In the genomic region with DNA sequence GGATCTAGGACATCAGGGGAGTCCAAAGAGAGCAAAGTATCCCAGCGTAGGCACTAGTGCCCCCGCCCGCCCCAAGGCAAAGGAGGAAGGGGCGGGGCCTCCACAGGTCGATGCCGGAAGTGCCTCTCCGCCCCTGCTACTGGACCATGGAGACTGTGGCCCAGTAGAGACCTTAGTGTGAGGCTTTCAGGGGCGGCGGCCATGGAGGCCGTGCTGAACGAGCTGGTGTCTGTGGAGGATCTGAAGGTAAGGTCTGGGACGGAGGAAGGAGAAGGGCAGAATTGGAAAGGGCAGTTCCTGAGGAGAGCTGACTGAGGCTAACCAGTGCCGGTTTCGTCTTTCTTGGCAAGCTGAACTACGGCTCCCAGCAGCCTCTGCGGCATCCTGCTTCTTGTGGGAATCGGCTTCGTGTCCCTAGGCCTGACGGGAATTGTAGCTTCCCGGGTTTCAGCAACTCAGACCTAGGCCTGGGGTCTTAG, we compare ENCODE assay signal across 8 mouse cellular contexts. TPM values are rescaled to one million over a fixed set of nuclear protein-coding genes. Genes with fewer than 3 reads are reported as not detected.
DNase-seq lines count a peak whose midpoint lies in the region; ATAC-seq lines count a peak whose summit lies in the region.

No protein-coding gene starts in this region.

- H3K27me3 ChIP-seq in heart, embryonic 13.5 days (replicated peaks): no peaks in the 10 kb centered on the region
- H3K27me3 ChIP-seq in liver, embryonic 12.5 days (replicated peaks): no peaks in the 10 kb centered on the region
- no peaks in the 10 kb centered on the region for H3K27me3 ChIP-seq in stomach, embryonic 15.5 days (replicated peaks)

- H3K4me1 ChIP-seq in heart, embryonic 13.5 days: peaks cover 47% of the 10 kb centered on the region
- H3K4me1 ChIP-seq in liver, embryonic 12.5 days: peaks cover 54% of the 10 kb centered on the region
- H3K4me1 ChIP-seq in stomach, embryonic 15.5 days: peaks cover 37% of the 10 kb centered on the region

- peaks cover 43% of the 10 kb centered on the region for H3K36me3 ChIP-seq in heart, embryonic 13.5 days
- peaks cover 39% of the 10 kb centered on the region for H3K36me3 ChIP-seq in liver, embryonic 12.5 days
- H3K36me3 ChIP-seq in stomach, embryonic 15.5 days: peaks cover 23% of the 10 kb centered on the region

- peak overlapping the region; percentile 78 for H3K4me3 ChIP-seq in heart, embryonic 13.5 days
- peak overlapping the region; percentile 66 for H3K4me3 ChIP-seq in liver, embryonic 12.5 days
- H3K4me3 ChIP-seq in stomach, embryonic 15.5 days (replicated peaks): peak overlapping the region; percentile 63

- H3K27ac ChIP-seq in heart, embryonic 13.5 days (replicated peaks): peak overlapping the region; percentile 85
- H3K27ac ChIP-seq in liver, embryonic 12.5 days: peak overlapping the region; percentile 90
- H3K27ac ChIP-seq in stomach, embryonic 15.5 days: peak overlapping the region; percentile 82

- peak; percentile 87 for ATAC-seq in erythroid progenitor cell, adult 5-6 weeks (replicated peaks; ENCODE audit: low FRiP score, poor library complexity, severe bottlenecking)
- peak; percentile 84 for ATAC-seq in heart, embryonic 13.5 days (ENCODE audit: extremely low read depth, insufficient number of reproducible peaks, low FRiP score, low TSS enrichment)
- peak; percentile 85 for ATAC-seq in liver, embryonic 12.5 days
- peak; percentile 83 for ATAC-seq in stomach, embryonic 15.5 days (ENCODE audit: insufficient read depth, low FRiP score, low read depth)

- H3K9me3 ChIP-seq in heart, embryonic 13.5 days: no peaks in the 10 kb centered on the region
- no peaks in the 10 kb centered on the region for H3K9me3 ChIP-seq in liver, embryonic 12.5 days (replicated peaks)
- no peaks in the 10 kb centered on the region for H3K9me3 ChIP-seq in stomach, embryonic 15.5 days

- H3K4me2 ChIP-seq in heart, embryonic 13.5 days: peak overlapping the region; percentile 91
- H3K4me2 ChIP-seq in liver, embryonic 12.5 days: peak overlapping the region; percentile 69
- peak overlapping the region; percentile 69 for H3K4me2 ChIP-seq in stomach, embryonic 15.5 days

- DNase-seq in CD4-positive helper T cell, adult 2 months (ENCODE audit: low read depth, low spot score): peak; percentile 89
- peak; percentile 92 for DNase-seq in brain, embryonic 18.5 days (ENCODE audit: low read depth, low spot score)
- peak; percentile 94 for DNase-seq in kidney, postnatal 10 days
- peak; percentile 87 to 88 for DNase-seq in natural killer cell, adult 2 months (ENCODE audit: low spot score in 2 of 2)

- WGBS in heart, embryonic 13.5 days: 0% methylated on average over 20 of the region's 20 CpGs
- under 1% methylated on average over 20 of the region's 20 CpGs for WGBS in liver, embryonic 12.5 days (ENCODE audit: insufficient replicate concordance)
- WGBS in stomach, embryonic 15.5 days: 0% methylated on average over 20 of the region's 20 CpGs

- H3K9ac ChIP-seq in heart, embryonic 13.5 days: peak overlapping the region; percentile 93
- H3K9ac ChIP-seq in liver, embryonic 12.5 days: peak overlapping the region; percentile 76
- H3K9ac ChIP-seq in stomach, embryonic 15.5 days: peak overlapping the region; percentile 43

RNA-seq across cellular contexts. Expression of a gene that starts 4.4 kb away (rescaled TPM):
- total RNA-seq in erythroid progenitor cell, adult 5-6 weeks (2015; ENCODE audit: low replicate concordance): 8.3 and 13.0 TPM in 2 replicates
- total RNA-seq in erythroid progenitor cell, adult 5-6 weeks (2017; ENCODE audit: low replicate concordance): 4.2 and 4.5 TPM in 2 replicates
- 3.8 and 4.3 TPM in 2 replicates for polyA plus RNA-seq in heart, embryonic 13.5 days (2015; fragmentation: Nextera tagmentation; extraction: Ambion mirVana)
- 2.2 TPM in 2 replicates for polyA plus RNA-seq in liver, embryonic 12.5 days (2016; fragmentation: Nextera tagmentation; extraction: Ambion mirVana)
- 8.9 and 10.8 TPM in 2 replicates for polyA plus RNA-seq in stomach, embryonic 15.5 days (2015; fragmentation: Nextera tagmentation; extraction: Ambion mirVana)

RNA-seq across cellular contexts. Expression of a gene that starts 8.9 kb away (rescaled TPM):
- total RNA-seq in erythroid progenitor cell, adult 5-6 weeks (2015; ENCODE audit: low replicate concordance): 149 and 151 TPM in 2 replicates
- total RNA-seq in erythroid progenitor cell, adult 5-6 weeks (2017; ENCODE audit: low replicate concordance): 75.7 and 75.9 TPM in 2 replicates
- polyA plus RNA-seq in heart, embryonic 13.5 days (2015; fragmentation: Nextera tagmentation; extraction: Ambion mirVana): 249 and 252 TPM in 2 replicates
- 210 and 211 TPM in 2 replicates for polyA plus RNA-seq in liver, embryonic 12.5 days (2016; fragmentation: Nextera tagmentation; extraction: Ambion mirVana)
- polyA plus RNA-seq in stomach, embryonic 15.5 days (2015; fragmentation: Nextera tagmentation; extraction: Ambion mirVana): 246 and 259 TPM in 2 replicates

RNA-seq across cellular contexts. Expression of a gene that starts 24.8 kb away (rescaled TPM):
- total RNA-seq in erythroid progenitor cell, adult 5-6 weeks (2015; ENCODE audit: low replicate concordance): 9.7 and 10.1 TPM in 2 replicates
- total RNA-seq in erythroid progenitor cell, adult 5-6 weeks (2017; ENCODE audit: low replicate concordance): 6.0 and 12.1 TPM in 2 replicates
- polyA plus RNA-seq in heart, embryonic 13.5 days (2015; fragmentation: Nextera tagmentation; extraction: Ambion mirVana): 43.2 and 45.6 TPM in 2 replicates
- 17.3 and 22.1 TPM in 2 replicates for polyA plus RNA-seq in liver, embryonic 12.5 days (2016; fragmentation: Nextera tagmentation; extraction: Ambion mirVana)
- polyA plus RNA-seq in stomach, embryonic 15.5 days (2015; fragmentation: Nextera tagmentation; extraction: Ambion mirVana): 44.8 and 46.8 TPM in 2 replicates

RNA-seq across cellular contexts. Expression of a gene that starts 25.8 kb away (rescaled TPM):
- total RNA-seq in erythroid progenitor cell, adult 5-6 weeks (2015; ENCODE audit: low replicate concordance): 40.7 and 52.3 TPM in 2 replicates
- total RNA-seq in erythroid progenitor cell, adult 5-6 weeks (2017; ENCODE audit: low replicate concordance): 5.4 and 20.0 TPM in 2 replicates
- polyA plus RNA-seq in heart, embryonic 13.5 days (2015; fragmentation: Nextera tagmentation; extraction: Ambion mirVana): 79.8 and 81.9 TPM in 2 replicates
- polyA plus RNA-seq in liver, embryonic 12.5 days (2016; fragmentation: Nextera tagmentation; extraction: Ambion mirVana): 67.0 and 68.7 TPM in 2 replicates
- polyA plus RNA-seq in stomach, embryonic 15.5 days (2015; fragmentation: Nextera tagmentation; extraction: Ambion mirVana): 90.6 and 94.3 TPM in 2 replicates

RNA-seq across cellular contexts. Expression of a gene that starts 54.1 kb away (rescaled TPM):
- 16.9 and 28.5 TPM in 2 replicates for total RNA-seq in erythroid progenitor cell, adult 5-6 weeks (2015; ENCODE audit: low replicate concordance)
- 0.15 and 0.39 TPM in 2 replicates for total RNA-seq in erythroid progenitor cell, adult 5-6 weeks (2017; ENCODE audit: low replicate concordance)
- 32.7 and 38.7 TPM in 2 replicates for polyA plus RNA-seq in heart, embryonic 13.5 days (2015; fragmentation: Nextera tagmentation; extraction: Ambion mirVana)
- 15.4 and 15.7 TPM in 2 replicates for polyA plus RNA-seq in liver, embryonic 12.5 days (2016; fragmentation: Nextera tagmentation; extraction: Ambion mirVana)
- 59.5 and 62.3 TPM in 2 replicates for polyA plus RNA-seq in stomach, embryonic 15.5 days (2015; fragmentation: Nextera tagmentation; extraction: Ambion mirVana)

Comparison
In these comparisons a context has a peak if more than half of its experiments do, and no peak if none do; other contexts are left out.
1. Peak in every context shown above with its lines: DNase-seq, ATAC-seq, H3K4me3 ChIP-seq and H3K27ac ChIP-seq.
2. H3K9ac ChIP-seq: peak in every context shown above with its lines; median percentile 93 in heart, embryonic 13.5 days; 76 in liver, embryonic 12.5 days; 43 in stomach, embryonic 15.5 days.